Mouse (Mus musculus): ENCODE results near the gene Hs2st1. TPM values are rescaled to one million over a fixed set of nuclear protein-coding genes. Genes with fewer than 3 reads are reported as not detected.

Hs2st1 gene
- polyA plus RNA-seq, 1 experiment from 2014 or later, result 12.1 TPM

- H3K36me3 ChIP-seq (ENCODE audit: control insufficient read depth, insufficient read depth, low read length), result peaks cover 3% of the 10 kb centered on the region
- no peaks in the 10 kb centered on the region for H3K9me3 ChIP-seq (ENCODE audit: control insufficient read depth, low read length)
- H3K4me3 ChIP-seq (ENCODE audit: low read length), result no peak overlapping the region
- H3K27ac ChIP-seq (ENCODE audit: low read depth, low read length), result no peak overlapping the region
- 71% methylated on average over 9 of the region's 9 CpGs for WGBS
- H3K27me3 ChIP-seq (replicated peaks; ENCODE audit: control insufficient read depth, insufficient read depth, low read length), result no peaks in the 10 kb centered on the region
- no peaks in the 10 kb centered on the region for H3K4me1 ChIP-seq (ENCODE audit: control insufficient read depth, insufficient read depth, low read depth, low read length)
- no peak for ATAC-seq
- H3K4me2 ChIP-seq (ENCODE audit: low read length), result no peak overlapping the region
- no peak overlapping the region for H3K9ac ChIP-seq (ENCODE audit: low read depth, low read length)
Observed at GRCm38 (mm10) chr3:144592992-144593785, 23.2 kb upstream of the Hs2st1 start.

- peaks cover 3% of the 10 kb centered on the region for H3K36me3 ChIP-seq (ENCODE audit: control insufficient read depth, insufficient read depth, low read length)
- H3K27ac ChIP-seq (ENCODE audit: low read depth, low read length), result no peak overlapping the region
- H3K4me3 ChIP-seq (ENCODE audit: low read length), result no peak overlapping the region
- H3K4me2 ChIP-seq (ENCODE audit: low read length), result no peak overlapping the region
- H3K9me3 ChIP-seq (ENCODE audit: control insufficient read depth, low read length), result no peaks in the 10 kb centered on the region
- H3K27me3 ChIP-seq (replicated peaks; ENCODE audit: control insufficient read depth, insufficient read depth, low read length), result no peaks in the 10 kb centered on the region
- ATAC-seq, result no peak; the same call in 1 of the 2 replicates
- no peak overlapping the region for H3K9ac ChIP-seq (ENCODE audit: low read depth, low read length)
- no peaks in the 10 kb centered on the region for H3K4me1 ChIP-seq (ENCODE audit: control insufficient read depth, insufficient read depth, low read depth, low read length)
- 76% methylated on average over 8 of the region's 8 CpGs for WGBS
Observed at GRCm38 (mm10) chr3:144589189-144589890, 19.4 kb upstream of the Hs2st1 start.

GRCm38 (mm10) chr3:144586731-144587130, 16.8 kb upstream of the Hs2st1 start:
- Histone ChIP-seq H3K4me3 (ENCODE audit: low read length) (no peak overlapping the region), H3K9ac (ENCODE audit: low read depth, low read length) (no peak overlapping the region), H3K36me3 (ENCODE audit: control insufficient read depth, insufficient read depth, low read length) (peaks cover 5% of the 10 kb centered on the region), H3K27me3 (replicated peaks; ENCODE audit: control insufficient read depth, insufficient read depth, low read length) (no peaks in the 10 kb centered on the region), H3K9me3 (ENCODE audit: control insufficient read depth, low read length) (no peaks in the 10 kb centered on the region), H3K4me1 (ENCODE audit: control insufficient read depth, insufficient read depth, low read depth, low read length) (no peaks in the 10 kb centered on the region), H3K4me2 (ENCODE audit: low read length) (no peak overlapping the region), H3K27ac (ENCODE audit: low read depth, low read length) (no peak overlapping the region)
- WGBS, result 84% methylated on average over 7 of the region's 7 CpGs
- no peak for ATAC-seq

GRCm38 (mm10) chr3:144584789-144585553, 15.0 kb upstream of the Hs2st1 start:
- no peak overlapping the region for H3K4me3 ChIP-seq (ENCODE audit: low read length)
- 92% methylated on average over 6 of the region's 6 CpGs for WGBS
- no peak overlapping the region for H3K27ac ChIP-seq (ENCODE audit: low read depth, low read length)
- peaks cover 4% of the 10 kb centered on the region; the same call in 1 of the 2 replicates for H3K36me3 ChIP-seq (ENCODE audit: control insufficient read depth, insufficient read depth, low read length)
- H3K4me1 ChIP-seq (ENCODE audit: control insufficient read depth, insufficient read depth, low read depth, low read length), result no peaks in the 10 kb centered on the region
- no peak for ATAC-seq
- no peak overlapping the region for H3K9ac ChIP-seq (ENCODE audit: low read depth, low read length)
- H3K4me2 ChIP-seq (ENCODE audit: low read length), result no peak overlapping the region
- H3K27me3 ChIP-seq (replicated peaks; ENCODE audit: control insufficient read depth, insufficient read depth, low read length), result no peaks in the 10 kb centered on the region
- no peaks in the 10 kb centered on the region for H3K9me3 ChIP-seq (ENCODE audit: control insufficient read depth, low read length)

- Histone ChIP-seq H3K9ac (ENCODE audit: low read depth, low read length) (no peak overlapping the region), H3K4me2 (ENCODE audit: low read length) (no peak overlapping the region), H3K4me1 (ENCODE audit: control insufficient read depth, insufficient read depth, low read depth, low read length) (no peaks in the 10 kb centered on the region), H3K27me3 (replicated peaks; ENCODE audit: control insufficient read depth, insufficient read depth, low read length) (no peaks in the 10 kb centered on the region), H3K4me3 (ENCODE audit: low read length) (no peak overlapping the region), H3K36me3 (ENCODE audit: control insufficient read depth, insufficient read depth, low read length) (peaks cover 11% of the 10 kb centered on the region; the same call in 1 of the 2 replicates), H3K9me3 (ENCODE audit: control insufficient read depth, low read length) (no peaks in the 10 kb centered on the region), H3K27ac (ENCODE audit: low read depth, low read length) (no peak overlapping the region)
- WGBS, result 69% methylated on average over 5 of the region's 5 CpGs
- no peak for ATAC-seq
Observed at GRCm38 (mm10) chr3:144583789-144584188, 13.8 kb upstream of the Hs2st1 start.

- 93% methylated on average over 4 of the region's 4 CpGs for WGBS
- no peak overlapping the region for H3K4me3 ChIP-seq (ENCODE audit: low read length)
- H3K36me3 ChIP-seq (ENCODE audit: control insufficient read depth, insufficient read depth, low read length), result peaks cover 16% of the 10 kb centered on the region; the same call in 1 of the 2 replicates
- no peak overlapping the region for H3K4me2 ChIP-seq (ENCODE audit: low read length)
- no peaks in the 10 kb centered on the region for H3K9me3 ChIP-seq (ENCODE audit: control insufficient read depth, low read length)
- H3K27ac ChIP-seq (ENCODE audit: low read depth, low read length), result no peak overlapping the region
- no peak for ATAC-seq
- H3K9ac ChIP-seq (ENCODE audit: low read depth, low read length), result no peak overlapping the region
- no peaks in the 10 kb centered on the region for H3K4me1 ChIP-seq (ENCODE audit: control insufficient read depth, insufficient read depth, low read depth, low read length)
- no peaks in the 10 kb centered on the region for H3K27me3 ChIP-seq (replicated peaks; ENCODE audit: control insufficient read depth, insufficient read depth, low read length)
Observed at GRCm38 (mm10) chr3:144582306-144582705, 12.3 kb upstream of the Hs2st1 start.

GRCm38 (mm10) chr3:144581842-144582241, 11.9 kb upstream of the Hs2st1 start:
- 86% methylated on average over 3 of the region's 3 CpGs for WGBS
- no peak overlapping the region for H3K4me2 ChIP-seq (ENCODE audit: low read length)
- H3K27ac ChIP-seq (ENCODE audit: low read depth, low read length), result no peak overlapping the region
- H3K4me1 ChIP-seq (ENCODE audit: control insufficient read depth, insufficient read depth, low read depth, low read length), result no peaks in the 10 kb centered on the region
- no peaks in the 10 kb centered on the region for H3K9me3 ChIP-seq (ENCODE audit: control insufficient read depth, low read length)
- H3K27me3 ChIP-seq (replicated peaks; ENCODE audit: control insufficient read depth, insufficient read depth, low read length), result no peaks in the 10 kb centered on the region
- no peak for ATAC-seq
- H3K36me3 ChIP-seq (ENCODE audit: control insufficient read depth, insufficient read depth, low read length), result peaks cover 16% of the 10 kb centered on the region; the same call in 1 of the 2 replicates
- no peak overlapping the region for H3K9ac ChIP-seq (ENCODE audit: low read depth, low read length)
- no peak overlapping the region for H3K4me3 ChIP-seq (ENCODE audit: low read length)

- Histone ChIP-seq H3K9me3 (ENCODE audit: control insufficient read depth, low read length) (no peaks in the 10 kb centered on the region), H3K27ac (ENCODE audit: low read depth, low read length) (no peak overlapping the region), H3K4me1 (ENCODE audit: control insufficient read depth, insufficient read depth, low read depth, low read length) (no peaks in the 10 kb centered on the region), H3K36me3 (ENCODE audit: control insufficient read depth, insufficient read depth, low read length) (peaks cover 16% of the 10 kb centered on the region; the same call in 1 of the 2 replicates), H3K4me2 (ENCODE audit: low read length) (no peak overlapping the region), H3K9ac (ENCODE audit: low read depth, low read length) (no peak overlapping the region), H3K27me3 (replicated peaks; ENCODE audit: control insufficient read depth, insufficient read depth, low read length) (no peaks in the 10 kb centered on the region), H3K4me3 (ENCODE audit: low read length) (no peak overlapping the region)
- no peak for ATAC-seq
- WGBS, result 86% methylated on average over 7 of the region's 7 CpGs
Observed at GRCm38 (mm10) chr3:144580281-144580680, 10.3 kb upstream of the Hs2st1 start.

- Histone ChIP-seq H3K36me3 (ENCODE audit: control insufficient read depth, insufficient read depth, low read length) (peaks cover 16% of the 10 kb centered on the region; the same call in 1 of the 2 replicates), H3K27me3 (replicated peaks; ENCODE audit: control insufficient read depth, insufficient read depth, low read length) (no peaks in the 10 kb centered on the region), H3K4me3 (ENCODE audit: low read length) (no peak overlapping the region), H3K4me2 (ENCODE audit: low read length) (no peak overlapping the region), H3K9me3 (ENCODE audit: control insufficient read depth, low read length) (no peaks in the 10 kb centered on the region), H3K4me1 (ENCODE audit: control insufficient read depth, insufficient read depth, low read depth, low read length) (no peaks in the 10 kb centered on the region), H3K27ac (ENCODE audit: low read depth, low read length) (no peak overlapping the region), H3K9ac (ENCODE audit: low read depth, low read length) (no peak overlapping the region)
- 80% methylated on average over 5 of the region's 5 CpGs for WGBS
- no peak for ATAC-seq
Observed at GRCm38 (mm10) chr3:144579796-144580195, 9.8 kb upstream of the Hs2st1 start.
